Mouse (Mus musculus): ENCODE data around the gene Sgsm2.

- TF ChIP-seq TAL1 (IDR thresholded peaks at IDR 0.05; ENCODE audit: low read length) (no peak), GATA1 (IDR thresholded peaks at IDR 0.05; ENCODE audit: low read length) (no peak)
These were observed 33.4 kb downstream of the Sgsm2 start for GRCm38 (mm10) chr11:74863471-74863870.

Data from erythroblast, embryonic 14.5 days (primary cell).